Mouse (Mus musculus) urinary bladder, postnatal 10 days (tissue): ENCODE measurements around the gene Cuedc2.

ENCODE experiments used
- DNase-seq: peaks from one replicate; pipeline ENCODE4 v3.0.0; 2022; ENCODE audit warnings: low spot score

Cuedc2 gene

DNA sequence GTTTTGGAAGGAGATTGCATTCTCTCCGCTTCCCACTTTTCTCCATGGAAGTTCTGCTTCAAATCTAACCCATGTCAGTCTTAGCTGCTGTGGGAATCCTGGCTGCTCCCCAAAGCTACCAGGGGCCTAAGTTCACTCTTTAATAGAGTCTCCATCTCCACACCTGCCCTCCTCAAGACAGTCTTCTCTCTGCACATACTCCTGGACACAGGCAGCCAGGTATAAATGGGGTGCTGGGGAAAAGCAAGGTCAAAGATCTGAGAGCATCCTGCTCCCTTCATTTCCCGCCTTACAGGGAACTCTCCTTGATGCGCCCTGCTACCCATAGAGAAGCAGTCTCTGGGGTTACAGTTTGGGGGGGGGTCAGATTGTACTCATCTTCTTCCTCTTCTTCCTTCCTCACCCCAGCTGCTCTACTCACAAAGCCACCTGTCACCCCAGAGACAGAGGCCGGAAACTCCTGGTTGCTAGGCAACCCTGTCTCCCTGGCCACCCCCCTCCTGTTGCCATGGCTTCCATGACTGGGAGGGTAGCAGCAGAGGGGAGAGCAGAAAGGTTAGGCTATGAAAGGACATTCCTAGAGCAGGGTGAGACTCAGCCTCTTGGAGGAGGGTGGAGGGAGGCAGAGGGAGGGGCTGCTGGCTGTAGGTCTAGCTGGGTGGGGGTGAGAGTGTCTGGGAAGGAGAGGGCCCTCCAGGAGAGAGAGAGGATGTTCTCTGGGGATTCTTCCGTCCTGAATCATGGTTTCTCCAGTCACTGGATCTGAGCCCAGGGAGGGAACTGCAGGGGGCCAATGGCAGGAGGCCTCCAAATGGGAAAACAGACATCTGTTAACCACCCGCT is 17.2 kb downstream of the Cuedc2 start:
- no peak for DNase-seq

DNA sequence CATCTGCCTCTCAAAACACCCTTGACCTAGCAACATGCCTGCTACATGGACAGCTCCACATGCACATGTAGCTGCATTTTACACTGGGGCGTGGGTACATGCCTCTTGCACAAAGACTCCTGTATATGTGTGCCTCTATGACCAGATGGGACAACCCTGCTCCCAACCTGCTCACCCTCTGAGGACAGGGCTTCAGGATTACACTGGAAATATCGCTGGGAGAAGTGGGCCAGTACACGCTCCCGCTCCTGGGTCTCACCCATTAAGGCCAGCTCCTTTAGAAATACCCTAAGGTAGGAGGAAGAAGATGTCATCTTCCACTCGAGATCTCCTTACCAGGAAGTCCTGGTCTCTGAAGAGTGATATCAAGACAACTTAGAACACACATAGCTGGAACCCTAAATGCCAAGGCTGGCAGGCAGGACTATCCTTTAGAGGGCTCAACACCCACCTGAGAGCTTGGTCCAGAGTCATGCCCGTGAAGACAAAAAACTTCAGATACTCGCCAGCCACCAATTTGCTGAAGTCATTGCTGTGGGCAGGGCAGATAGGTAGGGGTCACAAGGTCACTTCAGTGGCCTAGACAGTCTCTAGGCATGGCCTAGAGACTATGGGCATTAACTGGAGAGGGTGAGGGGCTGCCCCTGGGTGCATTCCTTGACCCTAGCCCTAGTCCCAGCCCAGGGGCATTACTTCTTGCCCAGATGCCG is 18.3 kb downstream of the Cuedc2 start:
- DNase-seq, result no peak

DNA sequence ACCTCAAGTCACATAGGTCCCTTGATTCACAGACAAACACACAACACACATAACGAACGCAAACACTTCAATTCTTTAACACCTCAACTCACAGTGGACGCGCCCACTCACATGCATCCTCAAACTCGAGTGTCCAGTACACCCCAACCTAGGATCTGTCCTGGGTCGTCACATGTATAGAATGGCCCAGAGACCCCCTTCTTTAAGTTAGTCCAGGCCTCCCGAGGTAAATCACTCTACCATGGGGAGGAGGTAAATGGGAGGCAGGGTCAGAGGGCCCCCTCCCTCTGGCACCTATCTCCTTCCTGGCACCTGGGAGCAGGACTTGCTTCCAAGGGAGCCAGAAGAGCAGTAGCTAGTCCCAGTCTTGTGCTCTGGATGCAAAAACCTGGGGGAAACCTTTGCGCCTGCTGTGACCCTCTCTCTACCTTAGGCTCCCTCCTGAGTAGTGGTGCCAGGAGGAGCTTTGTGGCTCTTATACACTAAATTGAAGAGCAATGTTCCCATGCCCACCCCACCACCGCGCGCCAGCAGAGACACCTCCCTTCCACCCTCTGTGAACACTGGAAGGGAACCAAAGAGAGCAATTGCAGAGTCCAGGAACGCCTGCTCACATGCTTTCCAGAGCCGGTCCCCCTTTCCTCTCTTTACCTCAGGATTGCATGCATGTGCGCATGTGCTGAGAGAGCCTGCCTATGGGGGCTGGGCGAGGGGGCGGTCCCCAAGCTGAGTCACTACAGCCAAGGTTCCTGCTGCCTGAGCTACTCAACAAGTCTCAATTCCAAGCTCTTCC is 19.7 kb downstream of the Cuedc2 start:
- peak; percentile 45 for DNase-seq

DNA sequence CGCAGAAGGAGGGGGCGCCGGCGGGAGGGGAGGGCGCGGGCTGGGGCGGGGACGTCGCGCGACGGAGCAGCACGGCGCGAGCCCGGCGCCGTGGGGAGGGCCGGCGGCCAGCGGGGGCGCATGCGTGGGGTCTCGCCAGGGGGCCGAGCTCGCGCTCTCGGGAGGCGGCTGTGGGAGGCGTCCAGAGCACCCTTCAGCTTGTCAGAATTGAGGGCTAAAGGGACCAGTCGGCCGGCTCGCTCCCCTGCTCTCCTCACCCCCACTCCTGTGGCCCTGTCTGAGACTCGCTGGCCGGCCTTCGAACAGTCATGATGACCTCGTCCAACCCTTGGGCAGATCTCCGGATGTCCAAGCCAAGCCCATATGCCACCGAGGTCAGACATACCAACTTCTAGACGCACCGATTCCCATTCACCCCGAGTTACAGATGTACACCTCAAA is 20.5 kb downstream of the Cuedc2 start:
- peak; percentile 33 for DNase-seq

DNA sequence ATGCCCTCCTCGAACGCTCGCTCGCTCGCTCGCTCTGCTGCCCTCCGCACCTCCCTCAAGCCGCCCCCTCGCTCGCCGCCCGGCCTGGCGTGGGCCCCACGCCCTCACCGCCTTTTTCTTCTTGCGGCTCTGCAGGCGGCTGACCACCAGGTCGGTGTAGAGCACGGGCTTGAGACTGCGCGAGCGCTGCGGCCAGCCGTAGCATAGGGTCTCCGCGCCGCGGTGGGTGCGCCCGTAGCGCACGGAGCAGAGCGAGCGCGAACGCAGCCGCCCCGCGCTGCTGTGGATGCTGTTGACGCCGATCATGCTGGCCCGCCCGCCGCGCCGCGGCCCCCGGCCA is 21.0 kb downstream of the Cuedc2 start:
- DNase-seq, result no peak

DNA sequence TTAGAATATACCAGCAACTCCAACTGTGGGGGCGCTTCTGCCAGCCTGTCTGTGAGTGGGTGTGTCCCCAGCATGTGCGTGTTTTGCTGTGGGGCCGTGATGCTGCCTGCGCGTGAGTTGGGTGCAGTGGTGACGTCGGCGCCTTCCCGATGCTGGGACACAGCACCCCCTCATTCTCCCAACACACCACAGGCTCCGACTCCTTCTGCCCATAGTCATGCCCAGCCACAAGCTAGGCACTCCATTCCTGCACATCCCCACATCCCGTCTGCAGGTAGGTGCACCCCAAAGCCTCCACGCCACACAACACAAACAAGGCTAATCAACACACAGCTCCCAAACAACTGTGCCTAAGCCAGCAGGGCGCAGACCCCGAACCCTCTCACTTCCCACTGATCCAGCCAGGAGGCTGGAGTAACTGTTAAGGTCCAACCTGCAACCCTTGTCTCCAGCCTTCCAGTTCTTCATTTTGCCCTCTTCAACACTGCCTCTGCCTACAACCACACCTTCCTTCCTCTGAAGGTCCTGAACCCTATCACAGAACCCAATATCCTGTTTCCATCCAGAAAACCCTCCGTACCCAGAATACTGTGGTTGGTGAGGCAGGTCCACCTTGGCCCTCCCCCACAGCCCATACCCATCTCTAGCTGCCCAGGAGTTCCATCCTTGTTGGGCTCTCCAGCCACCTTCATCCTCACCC is 21.5 kb downstream of the Cuedc2 start:
- DNase-seq, result peak; percentile 10

DNA sequence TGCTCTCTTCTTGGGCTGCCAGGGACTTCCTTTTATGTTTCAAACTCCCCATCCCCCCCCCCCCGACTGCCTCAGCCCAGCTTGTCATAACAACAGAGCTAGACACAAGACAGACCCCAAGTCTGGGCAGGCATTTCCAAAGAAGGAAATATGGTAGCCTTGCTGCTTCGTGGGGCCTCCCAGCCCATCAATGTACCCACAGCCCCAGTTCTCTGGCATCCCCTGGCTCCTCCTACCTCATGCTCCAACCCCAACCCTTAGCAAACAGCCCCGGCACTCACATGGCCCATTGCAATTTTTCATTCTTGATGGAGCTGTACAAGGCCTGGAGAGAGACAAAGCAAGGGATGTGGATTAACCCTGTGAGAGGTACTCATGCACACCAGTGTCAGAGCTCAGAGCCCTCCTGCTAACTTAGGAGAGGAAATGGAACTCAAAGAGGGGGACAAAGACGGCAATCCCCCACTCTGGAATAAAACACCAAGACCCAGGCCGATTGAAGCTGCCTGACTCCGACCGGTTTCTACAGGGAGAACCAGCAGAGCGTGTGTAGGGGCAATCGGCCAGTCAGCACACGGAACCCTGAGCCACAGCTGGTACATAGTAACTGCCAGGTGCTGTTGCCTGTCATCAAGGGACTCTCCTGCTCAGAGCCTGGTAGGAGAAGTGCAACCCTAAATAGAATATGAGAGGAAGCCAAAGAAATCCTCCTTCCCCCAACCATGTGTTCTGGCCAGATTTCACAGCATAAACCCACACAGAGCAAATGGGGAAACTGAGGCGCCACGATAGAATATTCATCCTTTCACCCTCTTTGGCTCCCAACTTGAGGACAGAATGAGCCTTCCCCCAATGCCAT is 22.5 kb downstream of the Cuedc2 start:
- no peak for DNase-seq

DNA sequence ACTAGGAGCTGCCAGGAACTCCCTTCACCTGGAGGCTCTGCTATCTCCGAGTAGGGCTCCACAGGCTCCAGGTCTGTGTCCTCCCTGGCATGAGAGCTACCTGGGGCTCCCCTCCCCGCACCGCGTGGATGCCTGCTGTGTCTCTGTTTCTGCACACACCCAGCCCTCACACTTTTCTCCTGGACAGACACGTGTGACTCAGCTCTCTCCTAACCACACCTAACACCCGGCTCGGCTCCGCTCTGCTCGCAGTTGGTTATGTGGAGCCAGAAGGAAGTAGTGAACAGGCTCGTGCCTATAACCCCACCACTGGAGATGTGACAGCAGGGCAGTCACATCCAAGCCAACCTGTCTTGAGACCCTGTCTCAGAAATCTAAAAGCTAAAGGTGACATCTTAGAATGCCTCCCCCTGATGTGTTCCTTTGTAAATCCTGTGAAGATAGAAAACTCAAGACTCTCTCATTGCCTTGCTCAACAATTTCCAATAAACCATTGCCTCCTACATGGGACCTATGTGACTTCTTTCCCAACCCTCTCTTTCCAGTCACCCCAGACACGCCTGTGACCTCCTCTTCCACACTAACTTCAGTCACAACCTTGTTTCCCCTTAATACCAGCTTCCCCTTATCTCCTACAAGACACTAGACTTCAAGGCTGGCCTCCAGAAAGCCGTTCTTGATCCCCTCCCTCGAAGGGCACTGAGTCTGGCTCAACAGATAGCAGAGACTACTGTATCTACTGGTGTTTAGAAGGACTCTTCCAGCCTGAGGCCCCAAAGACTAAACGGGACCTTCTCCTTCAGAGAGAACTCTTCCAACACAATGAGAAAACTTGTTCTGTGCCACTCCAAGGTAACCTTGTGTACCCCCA is 23.4 kb downstream of the Cuedc2 start:
- no peak for DNase-seq

DNA sequence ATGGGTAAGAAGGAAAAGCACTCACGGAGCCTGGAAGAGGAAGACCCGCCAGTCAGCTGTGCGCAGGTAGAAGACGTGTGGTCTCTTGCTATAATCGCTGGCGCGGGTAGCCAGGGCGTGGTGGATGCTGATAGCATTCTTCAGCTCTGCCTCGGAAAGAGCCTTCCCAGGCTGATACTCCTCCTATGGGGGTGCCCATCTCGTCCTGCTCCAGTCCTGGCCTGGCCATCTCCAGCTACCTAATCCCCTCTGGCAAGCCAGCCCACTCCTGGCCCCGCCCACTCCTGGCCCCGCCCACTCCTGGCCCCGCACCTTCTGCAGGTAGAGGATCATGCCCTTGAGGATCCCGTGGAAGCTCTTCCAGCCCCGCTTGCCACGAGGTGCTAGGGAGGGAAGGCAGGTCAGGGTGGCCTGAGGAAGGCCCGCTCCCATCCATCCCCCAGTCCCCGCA is 24.3 kb downstream of the Cuedc2 start:
- no peak for DNase-seq

DNA sequence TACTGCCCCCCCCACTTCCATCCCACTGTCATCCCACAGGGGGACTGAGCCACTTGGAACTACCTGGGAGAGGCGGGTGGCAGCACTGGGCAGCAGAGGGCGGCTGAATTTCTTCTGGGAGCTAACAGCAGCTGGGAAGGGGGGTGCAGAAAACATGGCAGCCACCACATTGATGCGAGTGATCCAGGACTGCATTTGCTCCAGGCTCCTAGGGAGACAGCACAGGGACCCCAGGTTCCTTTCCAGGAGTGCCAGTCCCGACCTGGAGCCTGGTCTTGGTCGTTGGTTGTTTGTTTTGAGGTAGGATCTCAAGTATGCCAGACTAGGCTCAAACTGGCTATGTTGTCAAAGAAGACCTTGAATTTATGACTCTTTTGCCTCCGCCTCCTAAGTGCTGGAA is 24.9 kb downstream of the Cuedc2 start:
- DNase-seq, result no peak

DNA sequence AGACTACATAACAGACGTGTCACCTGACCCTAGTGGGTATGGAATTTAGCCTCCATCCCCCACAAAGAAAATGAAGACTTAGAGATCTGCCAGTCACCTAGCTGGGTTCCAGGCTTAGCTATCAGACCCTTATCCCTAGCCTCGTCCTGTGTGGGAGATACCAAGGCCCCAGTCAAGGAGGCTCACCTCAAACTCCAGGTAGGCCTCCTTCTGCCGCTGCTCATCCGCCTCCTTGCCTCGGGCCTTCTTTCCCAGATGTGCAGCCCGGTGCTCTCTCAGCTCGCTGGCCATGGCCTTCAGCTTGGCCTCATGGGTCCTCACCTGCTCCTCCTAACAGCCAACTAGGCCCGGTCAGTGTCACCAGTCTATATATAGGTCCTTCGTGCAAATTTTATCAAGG is 25.4 kb downstream of the Cuedc2 start:
- no peak for DNase-seq

DNA sequence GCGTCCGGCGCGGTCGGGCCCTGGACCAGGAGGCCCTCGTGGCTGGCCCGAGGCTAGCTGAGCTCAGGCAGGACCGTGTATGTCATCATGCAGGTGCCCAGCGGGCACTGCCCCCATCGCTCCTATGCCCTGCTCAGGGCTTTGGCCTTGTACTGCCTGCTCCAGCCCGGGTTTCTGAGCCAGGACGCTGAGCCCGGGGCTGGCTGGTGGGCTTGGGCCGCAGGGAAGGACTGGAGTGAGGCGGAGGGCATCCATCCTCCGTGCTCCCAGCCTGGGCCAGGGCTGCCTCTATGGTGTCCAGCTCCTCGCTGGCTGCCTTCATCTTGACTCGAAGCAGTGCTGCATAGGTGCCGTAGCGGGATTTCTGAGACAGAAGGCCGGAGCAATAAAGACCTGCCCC is 25.9 kb downstream of the Cuedc2 start:
- no peak for DNase-seq

DNA sequence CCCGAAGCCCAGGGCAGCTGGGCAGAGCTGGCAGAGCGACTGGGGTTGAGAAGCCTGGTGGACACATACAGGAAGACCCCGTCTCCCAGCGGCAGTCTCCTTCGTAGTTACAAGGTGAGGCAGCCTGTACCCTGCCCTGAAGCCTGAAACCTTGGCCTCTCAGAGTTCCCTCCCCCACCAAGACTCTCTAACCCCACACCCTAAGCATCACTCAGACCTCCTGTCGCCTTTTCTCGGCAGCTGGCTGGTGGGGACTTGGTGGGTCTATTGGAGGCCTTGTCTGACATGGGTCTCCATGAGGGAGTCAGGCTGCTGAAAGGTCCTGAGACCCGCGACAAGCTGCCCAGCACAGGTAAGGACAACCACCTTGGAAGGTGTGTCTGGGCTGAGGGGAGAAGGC is 27.2 kb downstream of the Cuedc2 start:
- DNase-seq, result no peak

DNA sequence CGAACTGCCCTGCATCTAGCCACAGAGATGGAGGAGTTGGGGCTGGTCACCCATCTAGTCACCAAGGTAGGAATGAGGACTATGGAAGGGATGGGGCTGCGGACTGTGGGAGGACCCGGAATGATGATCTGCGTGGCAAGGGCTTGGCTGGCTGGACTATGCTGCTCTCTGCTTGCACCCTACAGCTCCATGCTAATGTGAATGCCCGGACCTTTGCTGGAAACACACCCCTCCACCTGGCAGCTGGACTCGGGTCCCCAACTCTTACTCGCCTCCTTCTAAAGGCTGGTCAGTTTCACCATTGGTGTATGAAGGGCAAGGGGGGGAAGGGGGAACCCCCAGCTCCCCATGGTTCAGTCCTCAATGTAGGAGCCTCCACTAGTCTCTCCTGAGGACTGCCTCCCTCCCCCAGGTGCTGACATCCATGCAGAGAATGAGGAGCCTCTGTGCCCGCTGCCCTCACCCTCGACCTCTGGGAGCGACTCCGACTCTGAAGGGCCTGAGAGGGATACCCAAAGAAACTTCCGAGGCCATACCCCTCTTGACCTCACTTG is 28.1 kb downstream of the Cuedc2 start:
- no peak for DNase-seq

DNA sequence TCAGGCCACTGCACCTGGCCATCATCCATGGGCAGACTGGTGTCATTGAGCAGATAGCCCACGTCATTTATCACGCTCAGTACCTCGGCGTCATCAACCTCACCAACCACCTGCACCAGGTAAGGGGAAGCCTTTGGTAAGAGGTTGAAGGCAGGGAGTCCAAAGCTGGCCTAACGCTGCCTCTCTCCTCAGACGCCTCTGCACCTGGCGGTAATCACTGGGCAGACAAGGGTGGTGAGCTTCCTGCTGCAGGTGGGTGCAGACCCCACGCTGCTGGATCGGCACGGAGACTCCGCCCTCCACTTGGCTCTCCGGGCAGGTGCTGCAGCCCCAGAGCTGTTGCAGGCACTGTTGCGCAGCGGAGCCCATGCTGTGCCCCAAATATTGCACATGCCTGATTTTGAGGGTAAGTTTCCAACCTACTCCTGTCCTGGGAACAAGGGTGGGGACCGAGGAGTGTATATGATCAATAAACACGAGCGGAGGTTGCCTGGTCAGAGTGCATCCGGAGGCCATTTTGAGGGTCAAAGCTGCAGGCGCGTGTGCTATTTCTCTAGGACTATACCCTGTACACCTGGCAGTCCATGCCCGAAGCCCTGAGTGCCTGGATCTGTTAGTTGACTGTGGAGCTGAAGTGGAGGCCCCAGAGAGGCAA is 28.7 kb downstream of the Cuedc2 start:
- DNase-seq, result no peak

DNA sequence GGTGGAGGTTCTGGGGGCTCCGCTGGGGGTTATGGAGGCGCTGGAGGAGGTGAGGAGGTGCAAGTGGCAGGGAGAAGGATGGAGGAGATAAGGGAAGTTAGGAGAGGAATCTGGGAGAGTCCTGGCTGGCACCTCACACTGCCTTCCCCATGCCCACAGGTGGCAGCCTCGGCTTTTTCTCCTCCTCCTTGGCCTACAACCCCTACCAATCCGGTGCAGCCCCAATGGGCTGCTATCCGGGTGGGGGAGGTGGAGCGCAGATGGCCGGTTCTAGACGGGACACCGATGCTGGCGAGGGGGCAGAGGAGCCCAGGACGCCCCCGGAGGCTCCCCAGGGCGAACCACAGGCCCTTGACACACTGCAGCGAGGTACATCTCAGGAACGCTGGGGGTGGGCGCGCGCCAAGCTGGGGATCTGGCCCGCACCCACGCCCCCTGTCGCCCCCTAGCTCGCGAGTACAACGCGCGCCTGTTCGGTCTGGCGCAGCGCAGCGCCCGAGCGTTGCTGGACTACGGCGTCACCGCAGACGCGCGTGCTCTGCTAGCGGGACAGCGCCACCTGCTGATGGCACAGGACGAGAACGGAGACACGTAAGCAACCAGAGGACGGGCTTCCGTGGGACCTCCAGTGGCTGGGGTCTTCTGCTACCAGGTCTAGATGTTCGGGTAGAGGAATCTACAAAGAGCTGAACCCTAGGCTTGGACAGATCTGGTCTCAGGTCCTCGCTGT is 29.6 kb downstream of the Cuedc2 start:
- DNase-seq, result no peak

DNA sequence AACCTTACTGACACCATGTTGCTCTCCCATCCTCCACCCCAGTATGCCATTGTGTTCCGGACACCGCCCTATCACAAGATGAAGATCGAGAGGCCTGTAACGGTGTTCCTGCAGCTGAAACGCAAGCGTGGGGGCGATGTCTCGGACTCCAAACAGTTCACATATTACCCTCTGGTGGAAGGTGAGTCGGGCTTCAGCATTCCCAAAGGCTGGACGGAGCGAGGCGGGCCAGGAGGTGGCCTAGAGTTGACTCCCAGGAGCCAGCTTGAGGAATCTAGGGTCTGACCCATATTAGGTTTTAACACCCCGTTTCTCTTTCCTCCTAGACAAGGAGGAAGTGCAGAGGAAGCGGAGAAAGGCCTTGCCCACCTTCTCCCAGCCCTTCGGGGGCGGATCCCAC is 30.2 kb downstream of the Cuedc2 start:
- peak; percentile 8 for DNase-seq

DNA sequence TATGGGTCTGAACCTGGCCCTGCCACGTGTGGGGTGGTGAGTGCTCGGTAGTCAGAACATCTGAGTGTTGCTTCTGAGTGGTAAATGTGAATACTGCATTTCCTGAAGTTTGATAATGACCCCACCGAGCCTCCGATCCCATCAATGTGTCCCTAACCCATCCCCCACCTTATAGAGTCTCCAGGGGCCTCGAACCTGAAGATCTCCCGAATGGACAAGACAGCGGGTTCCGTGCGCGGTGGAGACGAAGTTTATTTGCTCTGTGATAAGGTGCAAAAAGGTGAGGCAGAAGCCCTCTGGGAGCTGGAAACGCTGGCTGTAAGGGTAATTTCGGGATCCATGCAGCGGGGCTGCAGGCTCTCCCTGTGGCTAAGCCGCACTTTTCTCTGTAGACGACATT is 30.7 kb downstream of the Cuedc2 start:
- DNase-seq, result no peak
